Mouse (Mus musculus) mature B cell (primary cell): ENCODE results near the gene Sdhaf1.

ENCODE experiments used
- in situ Hi-C: fragments of 300-500 bp; cut with MboI; formaldehyde crosslinking; loops from 2 replicates; pipeline ENCODE4 v1.14.3; 2019

Gene Sdhaf1

DNA sequence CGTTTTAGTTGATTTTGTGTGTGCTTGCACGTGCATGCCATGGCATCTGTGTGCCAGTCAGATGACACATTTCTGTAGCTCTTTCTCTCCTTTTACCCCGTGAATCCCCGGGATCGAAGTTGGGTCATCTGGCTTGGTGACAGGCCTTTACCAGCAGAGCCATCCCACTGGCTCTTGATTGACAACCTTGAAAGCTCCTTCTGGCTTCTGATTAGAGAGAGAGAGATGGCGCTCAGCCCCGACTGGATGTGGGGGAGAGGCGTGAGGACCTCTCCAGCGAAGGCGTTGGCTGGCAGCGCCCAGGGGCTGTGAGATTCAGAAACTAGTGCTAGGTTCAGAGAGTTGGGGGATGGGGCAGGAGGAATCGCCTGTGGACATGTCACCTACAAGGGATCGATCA, 29.9 kb downstream of the Sdhaf1 start:
- in situ Hi-C loops: no loop called here

DNA sequence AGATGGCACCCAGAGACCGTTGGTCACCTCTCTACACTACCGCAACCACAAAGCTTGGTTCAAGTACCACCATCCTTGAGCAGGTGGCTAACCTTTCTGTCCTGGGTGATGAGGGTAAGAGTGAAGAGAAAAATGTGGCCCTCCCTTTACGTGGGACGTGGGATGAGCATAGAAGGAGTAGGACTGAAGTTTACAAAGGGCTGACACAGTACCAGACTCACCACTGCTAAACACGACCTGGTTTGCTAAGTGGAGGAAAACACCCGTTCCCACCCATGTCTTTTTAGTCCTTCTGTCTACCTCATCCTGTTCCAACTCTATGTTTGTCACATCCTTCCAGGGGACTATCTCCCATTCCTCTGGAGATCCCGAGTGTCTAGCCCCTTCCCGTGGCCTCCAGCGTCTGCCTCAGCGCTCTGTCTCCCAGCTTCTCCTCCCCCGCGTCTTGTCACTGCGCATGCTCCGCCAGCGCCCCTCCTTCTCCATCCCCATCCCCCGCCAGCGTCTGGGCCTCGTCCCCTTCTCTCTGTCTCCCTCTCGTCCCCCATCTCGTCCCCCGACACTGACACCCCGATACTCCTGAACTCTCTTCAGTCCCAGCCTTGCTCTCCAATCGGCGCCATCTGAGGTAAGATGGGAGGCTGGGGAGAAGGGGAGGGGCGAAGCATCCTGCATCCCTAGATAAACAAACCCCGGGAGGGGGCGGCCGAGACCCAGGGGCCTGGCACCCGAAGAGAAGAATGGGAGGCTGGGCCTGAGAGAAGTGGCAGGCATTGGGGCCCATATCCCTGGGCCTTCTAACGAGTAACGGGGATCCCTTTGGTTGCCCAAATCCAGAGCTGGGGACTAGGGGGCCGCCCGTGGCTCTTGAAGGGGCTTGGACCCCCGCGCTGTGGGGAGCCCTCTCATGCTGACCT, 32.2 kb downstream of the Sdhaf1 start, which contains the start of gene Clip3:
Gene Clip3, plus strand, starts transcription at position 514 of the 917 bp plus-strand sequence.
- in situ Hi-C loops: no loop called here

DNA sequence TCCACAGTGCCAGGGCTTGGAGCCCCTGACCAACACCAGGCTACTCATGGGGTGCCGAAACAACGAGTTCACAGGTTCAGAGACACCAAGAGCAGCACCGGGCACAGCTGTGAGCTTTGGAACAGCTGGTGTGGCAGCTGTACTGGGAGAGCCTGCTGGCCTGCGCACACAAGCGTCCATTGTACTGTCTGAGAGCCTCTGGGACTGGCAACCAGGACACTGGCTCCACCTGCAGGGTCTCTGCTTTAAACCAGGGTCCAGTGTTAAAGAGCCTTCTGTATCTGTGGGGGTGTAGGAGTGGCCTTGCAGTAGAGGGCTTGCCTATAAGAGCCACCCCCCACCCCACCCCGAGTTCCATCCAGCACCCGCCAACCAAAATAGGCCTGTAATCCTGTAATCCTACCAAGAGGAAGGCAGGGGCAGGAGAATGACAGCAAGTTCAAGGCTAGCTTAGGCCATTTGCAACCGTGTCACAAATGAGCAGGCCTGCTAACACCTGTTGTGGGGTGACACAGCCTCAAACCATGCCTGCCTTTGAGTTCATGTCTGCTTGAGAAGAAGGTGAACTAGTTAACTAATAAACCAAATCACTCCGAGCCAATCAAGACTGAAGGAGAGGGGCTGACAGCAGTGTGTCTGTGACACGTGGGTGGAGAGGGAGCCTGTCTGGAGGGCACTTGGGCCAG, 33.8 kb downstream of the Sdhaf1 start:
- in situ Hi-C loops: no loop called here

- in situ Hi-C loops: no loop called here
These were observed 34.5 kb downstream of the Sdhaf1 start for GRCm38 (mm10) chr7:30289071-30289713.

GRCm38 (mm10) chr7:30288046-30288445, 35.6 kb downstream of the Sdhaf1 start:
- in situ Hi-C loops: no loop called here

DNA sequence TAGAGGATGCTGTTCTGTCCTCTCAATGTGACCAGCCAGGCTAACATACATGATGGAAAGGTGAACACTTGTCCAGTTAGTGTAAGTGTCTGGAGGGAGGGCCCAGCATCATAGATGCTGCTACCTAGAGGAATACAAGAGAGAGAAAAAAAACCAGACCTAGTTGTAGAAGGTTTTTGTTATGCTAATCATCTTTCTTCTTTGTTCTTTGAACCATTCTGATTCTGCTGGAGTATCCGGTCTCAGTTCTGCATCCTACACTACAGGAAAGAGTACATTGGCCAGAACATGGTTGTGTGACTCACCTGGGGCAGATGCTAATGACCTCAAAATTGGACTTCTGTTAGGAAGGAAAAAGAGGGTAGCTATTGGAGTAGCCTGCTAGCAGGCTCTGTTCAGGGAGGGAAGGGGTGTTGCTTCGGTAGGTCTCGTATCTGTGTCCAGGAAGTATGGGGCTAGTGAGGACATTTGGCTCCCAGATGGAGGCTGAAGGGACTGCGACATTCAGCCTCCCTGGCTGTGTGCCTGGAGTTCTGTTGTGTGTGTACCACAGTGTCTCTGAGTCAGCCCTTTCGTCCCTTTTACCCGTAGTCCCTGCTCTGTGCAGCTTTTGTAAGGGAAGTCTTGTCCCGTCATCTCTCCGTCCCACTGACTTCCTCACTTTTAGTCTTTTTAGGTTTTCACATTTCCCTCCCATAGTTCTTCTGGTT, 36.8 kb downstream of the Sdhaf1 start:
- in situ Hi-C loops: no loop called here

DNA sequence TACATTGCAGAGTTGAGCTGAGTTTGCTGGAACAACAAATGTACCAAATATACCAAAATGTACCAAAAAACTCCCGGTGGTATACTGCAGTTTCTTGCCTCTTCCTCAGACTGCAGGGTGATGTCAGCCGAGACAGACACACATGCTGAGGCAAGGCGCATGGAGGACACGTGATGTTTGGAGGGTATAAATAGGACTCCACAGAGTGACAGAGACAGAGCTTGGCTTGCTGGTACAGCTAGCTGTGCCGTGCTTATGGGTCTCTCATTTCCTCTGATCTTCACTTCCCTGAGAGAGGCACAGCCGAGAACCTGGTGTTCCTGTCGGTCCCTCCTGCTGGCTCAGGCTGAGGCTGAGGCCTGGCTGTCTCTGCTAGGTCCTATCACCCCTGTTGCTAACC, 41.0 kb downstream of the Sdhaf1 start:
- in situ Hi-C loops: no loop called here

DNA sequence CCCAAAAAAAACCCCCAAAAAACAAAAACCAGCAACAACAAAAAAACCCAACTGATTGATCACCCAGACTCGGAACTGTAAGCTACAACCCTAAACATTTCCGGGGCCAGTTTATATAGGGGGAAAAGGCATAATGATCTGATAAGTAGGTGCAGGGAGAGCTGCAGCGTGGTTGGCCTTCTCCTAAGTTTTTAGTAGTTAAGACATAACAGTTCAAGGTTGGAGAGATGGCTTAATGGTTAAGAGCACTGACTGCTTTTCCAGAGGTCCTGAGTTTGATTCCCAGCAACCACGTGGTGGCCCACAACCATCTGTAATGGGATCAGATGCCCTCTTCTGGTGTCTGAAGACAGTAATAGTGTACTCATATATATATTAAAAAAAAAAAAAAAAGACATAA, 42.2 kb downstream of the Sdhaf1 start:
- in situ Hi-C loops: no loop called here

GRCm38 (mm10) chr7:30280670-30281138, 43.0 kb downstream of the Sdhaf1 start:
- in situ Hi-C loops: no loop called here

GRCm38 (mm10) chr7:30279951-30280669, 43.6 kb downstream of the Sdhaf1 start, which contains the start of the genes Thap8 and Wdr62:
Thap8 (plus strand) TSS chr7:30280094.
Wdr62 (minus strand) TSS chr7:30280419.
- in situ Hi-C loops: no loop called here

DNA sequence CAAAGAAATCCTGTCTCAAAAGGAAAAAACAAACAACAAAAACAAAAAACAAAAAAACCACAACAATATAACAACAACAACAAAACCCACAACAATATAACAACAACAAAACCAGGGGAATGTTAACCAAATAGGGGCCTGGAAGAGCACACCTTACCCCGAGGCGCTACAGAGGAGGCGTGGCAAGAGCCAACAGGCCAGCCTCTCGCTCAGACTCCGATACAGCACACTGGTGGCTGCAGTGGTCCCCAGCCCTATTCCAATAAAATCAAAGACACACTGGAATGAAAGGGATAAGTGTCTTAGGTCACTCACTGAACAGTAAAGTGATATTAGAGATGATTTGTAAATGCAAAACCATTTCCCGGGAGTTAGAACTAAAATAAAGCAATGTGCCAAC, 44.2 kb downstream of the Sdhaf1 start:
- in situ Hi-C loops: no loop called here

GRCm38 (mm10) chr7:30278911-30279310, 44.8 kb downstream of the Sdhaf1 start:
- in situ Hi-C loops: no loop called here

DNA sequence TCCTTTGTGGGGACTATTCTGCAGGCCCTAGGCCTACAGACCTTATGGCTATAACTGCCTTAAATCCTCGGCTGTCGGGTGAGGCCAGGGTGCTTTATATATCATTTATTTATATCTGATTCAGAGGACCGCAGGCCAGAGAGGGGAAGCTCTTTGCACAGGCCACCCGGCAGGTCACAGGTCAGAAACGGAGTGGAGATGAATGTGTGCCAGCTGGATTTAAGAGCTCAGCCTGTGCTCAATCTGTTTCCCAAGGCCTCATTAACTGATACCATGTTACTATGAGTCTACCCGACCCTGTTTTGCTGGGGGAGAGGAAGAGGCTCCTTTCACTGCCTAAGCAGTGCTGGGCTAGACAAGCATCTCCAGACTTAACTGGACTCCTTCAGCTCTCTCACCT, 49.3 kb downstream of the Sdhaf1 start:
- in situ Hi-C loops: no loop called here
